Mouse (Mus musculus) liver, embryonic 16.5 days (tissue): ENCODE data around the gene Slc37a3. TPM values are rescaled to one million over a fixed set of nuclear protein-coding genes. Genes with fewer than 3 reads are reported as not detected.
"Not testable (repeated sequence)": the region's sequence is repeated elsewhere in the genome, so short reads cannot be mapped to it uniquely, and the experiment has no call there.

Experiments
- ATAC-seq: fragments of 200-750 bp; cut with Nextera tagmentation; 2 replicates; pipeline ENCODE4 v1.8.0; 2017; ENCODE audit warnings: low read depth, mild to moderate bottlenecking, moderate number of reproducible peaks, moderate library complexity
- H3K27ac ChIP-seq: fragments of 300-500 bp; sonication (generic); 2 replicates; pipeline ENCODE4 v1.5.1; 2014; ENCODE audit warnings: mild to moderate bottlenecking, low read length
- H3K27me3 ChIP-seq: fragments of 300-500 bp; sonication (generic); 2 replicates; pipeline ENCODE4 v1.6.1; 2014; ENCODE audit warnings: low read depth, low read length, mixed read lengths; ENCODE audit not compliant: control insufficient read depth, insufficient read depth
- H3K36me3 ChIP-seq: fragments of 300-500 bp; sonication (generic); 2 replicates; pipeline ENCODE4 v1.6.1; 2014; ENCODE audit warnings: mild to moderate bottlenecking; ENCODE audit not compliant: control insufficient read depth, insufficient read depth
- H3K4me1 ChIP-seq: fragments of 300-500 bp; sonication (generic); 2 replicates; pipeline ENCODE4 v1.6.1; 2014; ENCODE audit warnings: low read depth, low read length, mixed read lengths; ENCODE audit not compliant: control insufficient read depth
- H3K4me2 ChIP-seq: fragments of 300-500 bp; sonication (generic); 2 replicates; pipeline ENCODE4 v1.6.1; 2014; ENCODE audit warnings: low read depth, low read length, mixed read lengths
- H3K4me3 ChIP-seq: fragments of 300-500 bp; sonication (generic); 2 replicates; pipeline ENCODE4 v1.5.1; 2014; ENCODE audit warnings: low read depth, mild to moderate bottlenecking, low read length
- H3K9ac ChIP-seq: fragments of 300-500 bp; sonication (generic); 2 replicates; pipeline ENCODE4 v1.6.1; 2014; ENCODE audit warnings: low read depth, low read length
- H3K9me3 ChIP-seq: fragments of 300-500 bp; sonication (generic); replicated peaks from 2 replicates; pipeline ENCODE4 v1.6.1; 2016; ENCODE audit warnings: low read length; ENCODE audit not compliant: control insufficient read depth
- WGBS: fragments of 180-500 bp; shearing (Covaris S2); extraction: QIAGEN DNeasy Blood & Tissue Kit; methylation state at CpG from one replicate; pipeline ENCODE4 v1.1.7; 2014; ENCODE audit not compliant: insufficient replicate concordance; 5-methylcytosine and 5-hydroxymethylcytosine counted together
- polyA plus RNA-seq: library from polyadenylated mRNA; unstranded; fragments of >200 nt; fragmentation: Nextera tagmentation; extraction: Ambion mirVana; gene quantifications from 2 replicates; pipeline ENCODE4 v1.2.1, GENCODE M21; 2015

The Slc37a3 gene
- polyA plus RNA-seq, 1 experiment from 2014 or later: 9.9 TPM

- H3K27me3 ChIP-seq, H3K36me3 ChIP-seq, ATAC-seq, H3K9me3 ChIP-seq: not testable (repeated sequence)
- peak overlapping the region; percentile 29; the same call in 1 of the 2 replicates for H3K9ac ChIP-seq
- peak overlapping the region; percentile 76 for H3K27ac ChIP-seq
- peak overlapping the region; percentile 92 for H3K4me3 ChIP-seq
- H3K4me1 ChIP-seq: peaks cover 22% of the 10 kb centered on the region
- peak overlapping the region; percentile 50; the same call in 1 of the 2 replicates for H3K4me2 ChIP-seq
Observed at GRCm38 (mm10) chr6:39416654-39417053, 39.2 kb upstream of the Slc37a3 start.

DNA sequence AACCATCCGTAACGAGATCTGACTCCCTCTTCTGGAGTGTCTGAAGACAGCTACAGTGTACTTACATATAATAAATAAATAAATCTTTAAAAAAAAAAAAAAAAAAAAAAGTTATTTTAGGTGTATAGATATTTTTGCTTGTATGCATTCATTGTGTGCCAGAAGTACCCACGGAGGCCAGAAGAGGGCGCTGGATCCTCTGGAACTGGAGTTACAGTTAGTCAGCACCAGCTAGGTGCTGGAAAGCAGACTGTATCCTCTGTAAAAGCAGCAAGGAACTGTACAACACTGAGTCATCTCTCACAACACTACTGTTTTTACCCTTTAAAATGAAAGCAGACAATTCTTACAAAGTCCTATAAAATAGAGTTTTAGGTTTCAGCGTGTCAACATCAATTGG lies 38.3 kb upstream of the Slc37a3 start:
- WGBS: 49% methylated on average over 3 of the region's 5 CpGs
- Histone ChIP-seq H3K9me3 (no peaks in the 10 kb centered on the region), H3K4me3 (no peak overlapping the region; the same call in 1 of the 2 replicates), H3K4me1 (peaks cover 18% of the 10 kb centered on the region), H3K27ac (peak overlapping the region; percentile 15; the same call in 1 of the 2 replicates), H3K27me3 (no peaks in the 10 kb centered on the region), H3K4me2 (no peak overlapping the region), H3K36me3 (no peaks in the 10 kb centered on the region; the same call in 1 of the 2 replicates), H3K9ac (no peak overlapping the region)
- no peak for ATAC-seq

DNA sequence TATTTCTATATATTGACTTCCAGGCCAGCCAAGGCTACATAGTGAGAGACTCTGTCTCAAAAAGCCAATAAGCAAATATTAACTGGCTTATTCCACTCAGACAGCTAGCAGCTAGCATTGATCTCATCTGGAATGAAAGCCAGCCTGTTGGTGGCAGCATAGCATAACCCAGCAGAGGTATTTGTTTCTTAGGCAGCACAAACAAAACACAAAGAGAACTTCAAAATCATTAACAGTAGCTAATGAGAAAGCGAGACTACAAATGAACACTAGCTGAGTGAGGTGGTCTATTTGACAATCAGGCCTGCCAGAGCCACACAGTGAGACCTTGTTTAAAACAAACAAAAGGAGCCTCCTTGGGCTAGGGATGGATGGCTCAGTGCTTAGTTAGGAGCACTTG lies 36.6 kb upstream of the Slc37a3 start:
- 74% methylated on average over 1 of the region's 1 CpGs for WGBS
- peaks cover 14% of the 10 kb centered on the region for H3K4me1 ChIP-seq
- no peaks in the 10 kb centered on the region for H3K27me3 ChIP-seq
- no peak for ATAC-seq
- H3K9me3 ChIP-seq: no peaks in the 10 kb centered on the region
- H3K4me2 ChIP-seq: no peak overlapping the region
- H3K4me3 ChIP-seq: no peak overlapping the region
- no peak overlapping the region for H3K9ac ChIP-seq
- no peak overlapping the region for H3K27ac ChIP-seq
- peaks cover 6% of the 10 kb centered on the region for H3K36me3 ChIP-seq

DNA sequence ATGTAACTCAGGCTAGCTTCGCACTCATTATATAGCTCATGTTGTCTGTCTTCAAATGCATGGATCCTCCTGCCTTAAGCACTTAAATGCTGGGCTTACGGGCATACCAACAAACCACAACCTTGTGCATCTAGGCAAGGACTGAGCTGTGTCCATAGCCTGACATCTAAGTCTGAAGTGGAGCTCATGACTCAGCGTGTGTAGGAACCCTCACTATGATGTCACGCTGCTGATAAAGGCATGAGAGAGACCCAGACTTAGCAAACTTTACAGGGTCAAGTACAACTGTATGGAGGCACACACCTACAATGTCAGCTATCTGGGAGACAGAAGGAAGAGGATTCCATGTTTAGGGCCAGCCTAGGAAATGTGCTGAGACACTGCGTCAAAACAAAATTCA lies 29.0 kb upstream of the Slc37a3 start:
- H3K4me2 ChIP-seq: no peak overlapping the region

GRCm38 (mm10) chr6:39403136-39403535 lies 25.7 kb upstream of the Slc37a3 start:
- Histone ChIP-seq H3K4me3 (no peak overlapping the region), H3K27me3 (no peaks in the 10 kb centered on the region), H3K9ac (no peak overlapping the region), H3K9me3 (no peaks in the 10 kb centered on the region), H3K27ac (no peak overlapping the region), H3K4me2 (no peak overlapping the region), H3K4me1 (no peaks in the 10 kb centered on the region), H3K36me3 (peaks cover 67% of the 10 kb centered on the region)
- WGBS: 88% methylated on average over 2 of the region's 2 CpGs
- no peak for ATAC-seq

More for the DNA sequence above, 29.0 kb upstream of the Slc37a3 start:
- H3K9ac ChIP-seq: no peak overlapping the region
- peak; percentile 32; the same call in 1 of the 2 replicates for ATAC-seq
- no peaks in the 10 kb centered on the region for H3K9me3 ChIP-seq
- WGBS: 72% methylated on average over 5 of the region's 5 CpGs
- H3K4me1 ChIP-seq: no peaks in the 10 kb centered on the region
- no peaks in the 10 kb centered on the region for H3K27me3 ChIP-seq
- peaks cover 48% of the 10 kb centered on the region for H3K36me3 ChIP-seq
- H3K27ac ChIP-seq: no peak overlapping the region
- H3K4me3 ChIP-seq: no peak overlapping the region

DNA sequence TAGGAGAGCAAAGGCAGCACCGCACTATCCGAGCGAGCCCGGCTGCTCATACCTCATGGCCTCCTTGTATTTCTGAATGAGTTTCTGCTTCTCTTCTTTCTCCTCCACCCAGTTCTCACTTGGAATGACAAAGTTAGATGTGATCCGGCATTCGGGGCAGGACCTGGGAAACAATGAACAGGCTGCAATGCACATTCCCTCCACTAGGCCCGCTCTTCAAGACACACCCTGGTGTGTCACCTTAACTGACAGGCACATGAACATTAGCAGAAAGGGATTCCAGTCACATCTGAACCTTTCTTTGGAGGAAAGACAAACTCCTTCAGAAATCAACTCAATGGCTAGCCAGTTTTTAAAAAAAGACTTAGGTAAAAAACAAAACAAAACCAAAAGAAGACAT lies 22.9 kb upstream of the Slc37a3 start:
- Histone ChIP-seq H3K4me3 (no peak overlapping the region), H3K9me3 (no peaks in the 10 kb centered on the region), H3K9ac (no peak overlapping the region), H3K4me1 (no peaks in the 10 kb centered on the region), H3K27me3 (no peaks in the 10 kb centered on the region), H3K4me2 (no peak overlapping the region), H3K27ac (no peak overlapping the region), H3K36me3 (peaks cover 53% of the 10 kb centered on the region)
- ATAC-seq: no peak
- 86% methylated on average over 7 of the region's 7 CpGs for WGBS

DNA sequence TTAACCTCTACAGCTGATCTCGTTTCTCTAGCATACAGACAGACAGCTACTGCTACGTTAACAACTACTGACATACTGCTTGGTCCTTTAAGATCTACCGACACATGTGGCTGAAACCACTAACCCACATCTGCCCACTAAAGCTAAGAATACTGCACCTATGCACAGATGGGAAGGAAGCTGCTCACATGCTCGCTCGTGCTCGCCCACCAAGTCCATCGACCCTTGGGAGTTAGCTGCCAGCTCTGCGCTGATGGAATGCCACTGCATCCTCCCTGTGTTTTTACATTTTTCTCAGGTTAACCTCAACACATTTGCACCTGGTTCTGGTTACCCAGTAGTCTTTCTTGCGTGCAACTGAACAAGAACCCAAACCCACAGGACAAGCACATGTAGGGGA lies 20.9 kb upstream of the Slc37a3 start:
- Histone ChIP-seq H3K4me3 (no peak overlapping the region), H3K36me3 (peaks cover 36% of the 10 kb centered on the region), H3K9ac (no peak overlapping the region), H3K9me3 (no peaks in the 10 kb centered on the region), H3K27me3 (no peaks in the 10 kb centered on the region), H3K4me1 (no peaks in the 10 kb centered on the region), H3K27ac (no peak overlapping the region), H3K4me2 (no peak overlapping the region)
- WGBS: 75% methylated on average over 9 of the region's 9 CpGs
- ATAC-seq: no peak

DNA sequence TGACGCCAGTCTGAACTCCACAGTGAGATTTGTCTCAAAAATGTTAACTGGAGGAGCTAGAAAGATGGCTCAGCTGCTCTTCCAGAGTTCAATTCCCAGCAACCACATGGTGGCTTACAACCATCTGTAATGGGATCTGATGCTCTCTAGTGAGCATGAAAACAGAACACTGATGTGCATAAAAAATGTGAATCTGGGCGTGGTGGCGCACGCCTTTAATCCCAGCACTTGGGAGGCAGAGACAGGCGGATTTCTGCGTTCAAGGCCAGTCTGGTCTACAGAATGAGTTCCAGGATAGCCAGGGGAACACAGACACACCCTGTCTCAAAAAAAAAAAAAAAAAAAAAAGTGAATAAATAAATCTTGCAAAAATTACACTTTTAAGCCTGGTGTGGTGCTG lies 19.6 kb upstream of the Slc37a3 start:
- no peak overlapping the region for H3K27ac ChIP-seq
- H3K4me1 ChIP-seq: no peaks in the 10 kb centered on the region
- H3K9me3 ChIP-seq: no peaks in the 10 kb centered on the region
- H3K9ac ChIP-seq: no peak overlapping the region
- H3K4me3 ChIP-seq: no peak overlapping the region
- no peak for ATAC-seq
- 86% methylated on average over 6 of the region's 6 CpGs for WGBS
- no peaks in the 10 kb centered on the region for H3K27me3 ChIP-seq
- H3K36me3 ChIP-seq: peaks cover 32% of the 10 kb centered on the region
- H3K4me2 ChIP-seq: no peak overlapping the region

DNA sequence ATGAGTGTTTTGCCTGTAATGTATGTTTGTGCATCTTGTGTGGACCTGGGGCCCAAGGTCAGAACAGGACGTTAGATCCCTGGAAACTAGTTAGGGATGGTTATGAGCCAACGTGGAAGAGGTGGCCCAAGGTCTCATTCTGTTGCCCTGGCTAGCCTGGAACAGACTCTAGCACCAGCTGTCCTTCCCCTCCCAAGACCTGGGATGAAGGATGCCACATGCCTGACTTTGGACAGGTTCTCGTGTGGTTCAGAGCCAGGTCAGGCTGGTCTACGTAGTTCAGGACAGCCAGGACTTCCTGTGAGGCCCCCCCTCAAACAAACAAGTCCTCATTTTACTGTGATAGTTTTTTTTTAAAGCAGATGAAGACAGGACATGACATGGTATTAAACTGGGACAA lies 18.4 kb upstream of the Slc37a3 start:
- H3K9ac ChIP-seq: no peak overlapping the region
- H3K4me2 ChIP-seq: no peak overlapping the region
- H3K27me3 ChIP-seq: no peaks in the 10 kb centered on the region
- H3K36me3 ChIP-seq: peaks cover 24% of the 10 kb centered on the region
- 74% methylated on average over 4 of the region's 4 CpGs for WGBS
- no peak overlapping the region for H3K27ac ChIP-seq
- H3K4me1 ChIP-seq: no peaks in the 10 kb centered on the region
- no peaks in the 10 kb centered on the region for H3K9me3 ChIP-seq
- no peak for ATAC-seq
- no peak overlapping the region for H3K4me3 ChIP-seq
